Mouse (Mus musculus): ENCODE data around the gene Nuak2. TPM values are rescaled to one million over a fixed set of nuclear protein-coding genes. Genes with fewer than 3 reads are reported as not detected.

Gene Nuak2
- polyA plus RNA-seq (2012; ENCODE audit: low replicate concordance), result 27.4 and 44.8 TPM in 2 replicates

DNA sequence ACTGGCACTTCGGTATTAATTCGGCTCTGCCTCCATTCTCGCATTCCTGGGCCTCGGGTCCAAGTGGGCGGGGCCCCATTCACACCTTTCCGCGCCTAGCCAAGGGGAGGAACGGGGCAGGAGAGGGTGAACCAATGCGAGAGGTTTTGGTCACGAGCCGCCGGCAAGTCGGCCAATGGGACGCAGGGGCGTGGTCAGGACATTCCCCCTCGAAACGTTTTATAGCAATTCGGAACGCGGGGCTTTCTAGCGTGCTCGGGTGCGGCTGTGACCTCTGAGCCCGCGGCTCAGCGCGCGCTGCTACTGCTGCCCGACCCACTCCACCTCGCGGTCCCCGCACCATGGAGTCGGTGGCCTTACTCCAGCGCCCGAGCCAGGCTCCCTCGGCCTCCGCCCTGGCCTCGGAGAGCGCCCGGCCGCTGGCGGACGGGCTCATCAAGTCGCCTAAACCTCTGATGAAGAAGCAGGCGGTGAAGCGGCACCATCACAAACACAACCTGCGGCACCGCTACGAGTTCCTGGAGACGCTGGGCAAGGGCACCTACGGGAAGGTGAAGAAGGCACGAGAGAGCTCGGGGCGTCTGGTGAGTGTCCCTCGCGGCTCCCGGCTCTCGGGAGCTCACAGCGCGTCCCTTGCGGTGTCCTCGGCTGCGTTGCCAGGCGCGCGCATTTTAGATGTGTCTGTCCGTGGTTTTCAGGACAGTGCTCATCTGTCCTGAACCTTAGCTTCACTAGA is at the start of gene Nuak2:
Nuak2 (plus strand) TSS at position 238 of the 736 bp plus-strand sequence.

DNA sequence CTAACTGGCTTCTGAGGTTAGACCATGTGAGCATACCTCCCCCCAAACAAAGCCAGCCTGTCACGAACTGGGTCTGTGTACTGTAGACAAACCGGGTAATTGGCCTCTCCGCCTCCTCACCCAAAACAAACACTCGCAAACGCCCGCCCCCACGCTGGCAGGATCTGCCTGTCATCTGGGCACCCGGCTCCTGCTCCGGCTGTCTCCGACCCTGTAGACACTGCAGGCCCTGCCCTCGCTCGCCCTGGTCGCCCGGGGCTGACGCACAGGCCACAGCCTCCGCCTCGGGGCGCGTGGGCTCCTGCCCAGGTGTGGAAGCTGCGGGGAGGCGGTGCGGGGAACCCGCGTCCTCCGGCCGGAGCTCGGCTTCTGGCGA is 17.5 kb upstream of the Nuak2 start, which contains the start of gene Klhdc8a:
Klhdc8a (plus strand) TSS at position 202 of the 376 bp plus-strand sequence.

Other genes starting within 250 kb of the Nuak2 start
- 0.56 and 0.99 TPM in 2 replicates for gene Mfsd4a, start 248.1 kb upstream of the Nuak2 start, polyA plus RNA-seq (2012; ENCODE audit: low replicate concordance)
- 2.6 and 3.7 TPM in 2 replicates for gene Cdk18, start 176.4 kb upstream of the Nuak2 start, polyA plus RNA-seq (2012; ENCODE audit: low replicate concordance)
- not detected in 2 replicates for gene Lemd1, start 124.7 kb upstream of the Nuak2 start, polyA plus RNA-seq (2012; ENCODE audit: low replicate concordance)
- gene AC124108.1, start 124.7 kb upstream of the Nuak2 start, polyA plus RNA-seq (2012; ENCODE audit: low replicate concordance), result not detected in 2 replicates
- gene Gm10188, start 86.4 kb upstream of the Nuak2 start, polyA plus RNA-seq (2012; ENCODE audit: low replicate concordance), result not detected in 2 replicates
- gene Klhdc8a, start 17.5 kb upstream of the Nuak2 start, polyA plus RNA-seq (2012; ENCODE audit: low replicate concordance), result 0.02 and 0.04 TPM in 2 replicates
- gene Tmcc2, start 75.2 kb downstream of the Nuak2 start, polyA plus RNA-seq (2012; ENCODE audit: low replicate concordance), result 13.7 and 203 TPM in 2 replicates
- gene Dstyk, start 101.4 kb downstream of the Nuak2 start, polyA plus RNA-seq (2012; ENCODE audit: low replicate concordance), result 2.6 and 8.1 TPM in 2 replicates
- gene Rbbp5, start 161.2 kb downstream of the Nuak2 start, polyA plus RNA-seq (2012; ENCODE audit: low replicate concordance), result 5.0 and 6.4 TPM in 2 replicates
- 0.77 and 1.3 TPM in 2 replicates for gene Tmem81, start 190.1 kb downstream of the Nuak2 start, polyA plus RNA-seq (2012; ENCODE audit: low replicate concordance)
- 0.10 TPM in 1 of 2 replicates, not detected in the other for gene Cntn2, start 227.1 kb downstream of the Nuak2 start, polyA plus RNA-seq (2012; ENCODE audit: low replicate concordance)

Data from hematopoietic multipotent progenitor cell, adult 10-12 weeks (in vitro differentiated cells).